Mouse (Mus musculus): ENCODE measurements around the gene Timm13. TPM values are rescaled to one million over a fixed set of nuclear protein-coding genes. Genes with fewer than 3 reads are reported as not detected.
A peak's percentile ranks its signal among the peaks of the same experiment; 100 is the strongest.

Gene Timm13
- polyA plus RNA-seq, 1 experiment from 2014 or later: 331 TPM

GRCm38 (mm10) chr10:80942919-80943318 lies 42.1 kb upstream of the Timm13 start:
- no peak overlapping the region for H3K9ac ChIP-seq (replicated peaks; ENCODE audit: low read length)
- H3K27ac ChIP-seq (replicated peaks; ENCODE audit: low read depth, low read length): no peak overlapping the region
- no peak overlapping the region for H3K4me3 ChIP-seq (replicated peaks; ENCODE audit: low read depth, low read length)
- H3K36me3 ChIP-seq (ENCODE audit: control insufficient read depth, insufficient read depth, low read length): no peaks in the 10 kb centered on the region
- peaks cover 16% of the 10 kb centered on the region for H3K4me1 ChIP-seq (ENCODE audit: control insufficient read depth, insufficient read depth, low read length)
- H3K9me3 ChIP-seq (ENCODE audit: control insufficient read depth, low read length): no peaks in the 10 kb centered on the region
- ATAC-seq (ENCODE audit: low FRiP score, low TSS enrichment) (no peak), DNase-seq (no peak)
- peaks cover 7% of the 10 kb centered on the region; the same call in 1 of the 2 replicates for H3K27me3 ChIP-seq (ENCODE audit: control insufficient read depth, insufficient read depth, low read length)
- H3K4me2 ChIP-seq (ENCODE audit: low read length): no peak overlapping the region
- WGBS: 65% methylated on average over 8 of the region's 8 CpGs

GRCm38 (mm10) chr10:80940988-80941347 lies 40.2 kb upstream of the Timm13 start:
- DNase-seq: no peak
- no peak for ATAC-seq (ENCODE audit: low FRiP score, low TSS enrichment)
- H3K4me2 ChIP-seq (ENCODE audit: low read length): no peak overlapping the region
- no peak overlapping the region for H3K4me3 ChIP-seq (replicated peaks; ENCODE audit: low read depth, low read length)
- H3K9ac ChIP-seq (replicated peaks; ENCODE audit: low read length): no peak overlapping the region; the same call in 1 of the 2 replicates
- H3K27me3 ChIP-seq (ENCODE audit: control insufficient read depth, insufficient read depth, low read length): peaks cover 18% of the 10 kb centered on the region; the same call in 1 of the 2 replicates
- peaks cover 28% of the 10 kb centered on the region for H3K4me1 ChIP-seq (ENCODE audit: control insufficient read depth, insufficient read depth, low read length)
- no peak overlapping the region for H3K27ac ChIP-seq (replicated peaks; ENCODE audit: low read depth, low read length)
- no peaks in the 10 kb centered on the region for H3K9me3 ChIP-seq (ENCODE audit: control insufficient read depth, low read length)
- 83% methylated on average over 2 of the region's 2 CpGs for WGBS
- H3K36me3 ChIP-seq (ENCODE audit: control insufficient read depth, insufficient read depth, low read length): no peaks in the 10 kb centered on the region

GRCm38 (mm10) chr10:80940320-80940987 lies 39.7 kb upstream of the Timm13 start:
- Histone ChIP-seq H3K4me3 (replicated peaks; ENCODE audit: low read depth, low read length) (peak overlapping the region; percentile 29), H3K4me1 (ENCODE audit: control insufficient read depth, insufficient read depth, low read length) (peaks cover 33% of the 10 kb centered on the region), H3K36me3 (ENCODE audit: control insufficient read depth, insufficient read depth, low read length) (no peaks in the 10 kb centered on the region), H3K27me3 (ENCODE audit: control insufficient read depth, insufficient read depth, low read length) (peaks cover 18% of the 10 kb centered on the region; the same call in 1 of the 2 replicates), H3K4me2 (ENCODE audit: low read length) (peak overlapping the region; percentile 71), H3K9me3 (ENCODE audit: control insufficient read depth, low read length) (no peaks in the 10 kb centered on the region), H3K9ac (replicated peaks; ENCODE audit: low read length) (peak overlapping the region; percentile 36; the same call in 1 of the 2 replicates), H3K27ac (replicated peaks; ENCODE audit: low read depth, low read length) (no peak overlapping the region)
- no peak for DNase-seq
- no peak for ATAC-seq (ENCODE audit: low FRiP score, low TSS enrichment)
- 59% methylated on average over 8 of the region's 8 CpGs for WGBS

GRCm38 (mm10) chr10:80939671-80940070 lies 38.9 kb upstream of the Timm13 start:
- peak overlapping the region; percentile 71 for H3K4me2 ChIP-seq (ENCODE audit: low read length)
- 5% methylated on average over 28 of the region's 28 CpGs for WGBS
- no peaks in the 10 kb centered on the region for H3K9me3 ChIP-seq (ENCODE audit: control insufficient read depth, low read length)
- H3K4me3 ChIP-seq (replicated peaks; ENCODE audit: low read depth, low read length): peak overlapping the region; percentile 29
- ATAC-seq (ENCODE audit: low FRiP score, low TSS enrichment) (peak; percentile 53), DNase-seq (peak; percentile 86)
- peak overlapping the region; percentile 36 for H3K9ac ChIP-seq (replicated peaks; ENCODE audit: low read length)
- peaks cover 37% of the 10 kb centered on the region for H3K4me1 ChIP-seq (ENCODE audit: control insufficient read depth, insufficient read depth, low read length)
- H3K27ac ChIP-seq (replicated peaks; ENCODE audit: low read depth, low read length): peak overlapping the region; percentile 41; the same call in 1 of the 2 replicates
- peaks cover 23% of the 10 kb centered on the region; the same call in 1 of the 2 replicates for H3K27me3 ChIP-seq (ENCODE audit: control insufficient read depth, insufficient read depth, low read length)
- no peaks in the 10 kb centered on the region for H3K36me3 ChIP-seq (ENCODE audit: control insufficient read depth, insufficient read depth, low read length)

- 14% methylated on average over 15 of the region's 15 CpGs for WGBS
- H3K9me3 ChIP-seq (ENCODE audit: control insufficient read depth, low read length): no peaks in the 10 kb centered on the region
- H3K4me3 ChIP-seq (replicated peaks; ENCODE audit: low read depth, low read length): peak overlapping the region; percentile 29
- peaks cover 30% of the 10 kb centered on the region for H3K27me3 ChIP-seq (ENCODE audit: control insufficient read depth, insufficient read depth, low read length)
- H3K36me3 ChIP-seq (ENCODE audit: control insufficient read depth, insufficient read depth, low read length): no peaks in the 10 kb centered on the region
- ATAC-seq (ENCODE audit: low FRiP score, low TSS enrichment) (peak; percentile 39; the same call in 1 of the 2 replicates), DNase-seq (peak; percentile 48)
- 0 out of 2 replicates have a peak overlapping the region, but pooled peaks have one; percentile 41 for H3K27ac ChIP-seq (replicated peaks; ENCODE audit: low read depth, low read length)
- H3K9ac ChIP-seq (replicated peaks; ENCODE audit: low read length): no peak overlapping the region
- H3K4me1 ChIP-seq (ENCODE audit: control insufficient read depth, insufficient read depth, low read length): peaks cover 37% of the 10 kb centered on the region
- H3K4me2 ChIP-seq (ENCODE audit: low read length): peak overlapping the region; percentile 71
Measured at GRCm38 (mm10) chr10:80938831-80939550, 38.2 kb upstream of the Timm13 start.

GRCm38 (mm10) chr10:80937646-80938045 lies 36.9 kb upstream of the Timm13 start:
- Histone ChIP-seq H3K27ac (replicated peaks; ENCODE audit: low read depth, low read length) (no peak overlapping the region), H3K27me3 (ENCODE audit: control insufficient read depth, insufficient read depth, low read length) (peaks cover 43% of the 10 kb centered on the region), H3K4me3 (replicated peaks; ENCODE audit: low read depth, low read length) (no peak overlapping the region), H3K9ac (replicated peaks; ENCODE audit: low read length) (no peak overlapping the region), H3K36me3 (ENCODE audit: control insufficient read depth, insufficient read depth, low read length) (no peaks in the 10 kb centered on the region), H3K9me3 (ENCODE audit: control insufficient read depth, low read length) (no peaks in the 10 kb centered on the region), H3K4me2 (ENCODE audit: low read length) (no peak overlapping the region), H3K4me1 (ENCODE audit: control insufficient read depth, insufficient read depth, low read length) (peaks cover 42% of the 10 kb centered on the region)
- 37% methylated on average over 8 of the region's 8 CpGs for WGBS
- ATAC-seq (ENCODE audit: low FRiP score, low TSS enrichment) (no peak), DNase-seq (peak; percentile 32)

- no peaks in the 10 kb centered on the region for H3K9me3 ChIP-seq (ENCODE audit: control insufficient read depth, low read length)
- H3K27ac ChIP-seq (replicated peaks; ENCODE audit: low read depth, low read length): no peak overlapping the region
- no peak overlapping the region for H3K4me3 ChIP-seq (replicated peaks; ENCODE audit: low read depth, low read length)
- H3K9ac ChIP-seq (replicated peaks; ENCODE audit: low read length): no peak overlapping the region; the same call in 1 of the 2 replicates
- WGBS: 11% methylated on average over 6 of the region's 6 CpGs
- peaks cover 49% of the 10 kb centered on the region for H3K4me1 ChIP-seq (ENCODE audit: control insufficient read depth, insufficient read depth, low read length)
- DNase-seq (no peak), ATAC-seq (ENCODE audit: low FRiP score, low TSS enrichment) (no peak; the same call in 1 of the 2 replicates)
- H3K27me3 ChIP-seq (ENCODE audit: control insufficient read depth, insufficient read depth, low read length): peaks cover 52% of the 10 kb centered on the region
- H3K4me2 ChIP-seq (ENCODE audit: low read length): peak overlapping the region; percentile 46
- no peaks in the 10 kb centered on the region for H3K36me3 ChIP-seq (ENCODE audit: control insufficient read depth, insufficient read depth, low read length)
Measured at GRCm38 (mm10) chr10:80936810-80937164, 36.0 kb upstream of the Timm13 start.

- peaks cover 56% of the 10 kb centered on the region for H3K27me3 ChIP-seq (ENCODE audit: control insufficient read depth, insufficient read depth, low read length)
- ATAC-seq (ENCODE audit: low FRiP score, low TSS enrichment): peak; percentile 34
- H3K4me2 ChIP-seq (ENCODE audit: low read length): peak overlapping the region; percentile 46
- no peak overlapping the region; the same call in 1 of the 2 replicates for H3K9ac ChIP-seq (replicated peaks; ENCODE audit: low read length)
- H3K9me3 ChIP-seq (ENCODE audit: control insufficient read depth, low read length): no peaks in the 10 kb centered on the region
- 1% methylated on average over 37 of the region's 37 CpGs for WGBS
- peak overlapping the region; percentile 2; the same call in 1 of the 2 replicates for H3K4me3 ChIP-seq (replicated peaks; ENCODE audit: low read depth, low read length)
- peak; percentile 83 for DNase-seq
- H3K27ac ChIP-seq (replicated peaks; ENCODE audit: low read depth, low read length): no peak overlapping the region
- H3K4me1 ChIP-seq (ENCODE audit: control insufficient read depth, insufficient read depth, low read length): peaks cover 53% of the 10 kb centered on the region
- no peaks in the 10 kb centered on the region for H3K36me3 ChIP-seq (ENCODE audit: control insufficient read depth, insufficient read depth, low read length)
Measured at GRCm38 (mm10) chr10:80936135-80936809, 35.5 kb upstream of the Timm13 start.

All from midbrain, embryonic 14.5 days (tissue).